Comparison of ENCODE assay signal across 17 mouse cellular contexts in the genomic region with DNA sequence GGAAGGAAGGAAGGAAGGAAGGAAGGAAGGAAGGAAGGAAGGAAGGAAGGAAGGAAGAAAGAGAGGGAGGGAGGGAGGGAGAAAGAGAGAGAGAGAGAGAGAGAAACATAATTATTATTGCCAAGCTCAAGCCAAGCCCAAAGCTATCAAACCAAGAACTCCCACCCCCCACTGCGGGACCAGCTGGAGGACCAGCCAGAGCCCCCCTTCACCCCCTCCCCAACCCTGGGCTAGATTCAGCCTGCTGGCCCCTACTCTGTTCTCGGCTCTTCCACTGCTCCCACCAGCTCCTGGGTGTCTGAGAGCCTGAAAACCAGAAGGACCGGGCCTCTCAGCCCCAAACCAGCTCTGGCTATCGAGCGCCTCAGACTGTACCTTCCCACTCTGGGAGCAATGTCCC.
"Had no signal": no experiment of that assay in that cellular context is flagged by ENCODE, and none has a peak within 500 bp of the region (broad histone marks: within the 10 kb centered on the region; RNA-seq: fewer than 3 reads in every experiment).

No protein-coding gene starts in this region.

- H3K27me3 ChIP-seq: lung, embryonic 15.5 days; megakaryocyte, embryonic 14.5 days; midbrain, embryonic 13.5 days; midbrain, embryonic 15.5 days; neural tube, embryonic 12.5 days; stomach, embryonic 15.5 days had no signal

- DNase-seq: lung, adult 2 months; lung, postnatal 14 days; lung, postnatal 36 days; right cerebral cortex, postnatal 14 days; thymus, adult 2 months; thymus, postnatal 25 days; thymus, postnatal 4 days had no signal

- H3K9ac ChIP-seq: lung, embryonic 15.5 days; midbrain, embryonic 13.5 days; midbrain, embryonic 15.5 days; neural tube, embryonic 12.5 days; stomach, embryonic 15.5 days had no signal

- H3K4me3 ChIP-seq: lung, embryonic 15.5 days; megakaryocyte, embryonic 14.5 days; midbrain, embryonic 13.5 days; midbrain, embryonic 15.5 days; neural tube, embryonic 12.5 days; stomach, embryonic 15.5 days had no signal

- H3K9me3 ChIP-seq: lung, embryonic 15.5 days; midbrain, embryonic 13.5 days; midbrain, embryonic 15.5 days; neural tube, embryonic 12.5 days; stomach, embryonic 15.5 days had no signal

- H3K27ac ChIP-seq: lung, embryonic 15.5 days; macrophage; midbrain, embryonic 13.5 days; midbrain, embryonic 15.5 days; neural tube, embryonic 12.5 days; stomach, embryonic 15.5 days; stomach, postnatal 0 days had no signal

- ATAC-seq: lung, postnatal 0 days; midbrain, embryonic 13.5 days; midbrain, embryonic 15.5 days had no signal

- H3K36me3 ChIP-seq: lung, embryonic 15.5 days; midbrain, embryonic 13.5 days; midbrain, embryonic 15.5 days; neural tube, embryonic 12.5 days; stomach, embryonic 15.5 days had no signal

- H3K4me1 ChIP-seq: lung, embryonic 15.5 days; megakaryocyte, embryonic 14.5 days; midbrain, embryonic 13.5 days; midbrain, embryonic 15.5 days; neural tube, embryonic 12.5 days; stomach, embryonic 15.5 days had no signal

- H3K4me2 ChIP-seq: lung, embryonic 15.5 days; midbrain, embryonic 11.5 days; midbrain, embryonic 13.5 days; midbrain, embryonic 15.5 days; neural tube, embryonic 12.5 days; stomach, embryonic 15.5 days had no signal
